Mouse (Mus musculus): ENCODE data around the gene Gm10337.

Gm10337 gene

GRCm38 (mm10) chr15:102546677-102547427 is 43.3 kb downstream of the Gm10337 start:
- intact Hi-C loops (cut with DNase I) = no loop called here

- intact Hi-C loops (cut with DNase I) = no loop called here
Observed at GRCm38 (mm10) chr15:102547478-102547877, 44.0 kb downstream of the Gm10337 start.

GRCm38 (mm10) chr15:102552599-102552998 is 49.1 kb downstream of the Gm10337 start:
- intact Hi-C loops (cut with DNase I) = loop anchor here (10.0 kb wide), 1 partner anchor 112 kb away; no protein-coding TSS in a partner anchor
